Mouse (Mus musculus): ENCODE measurements around the gene Numb.

DNA sequence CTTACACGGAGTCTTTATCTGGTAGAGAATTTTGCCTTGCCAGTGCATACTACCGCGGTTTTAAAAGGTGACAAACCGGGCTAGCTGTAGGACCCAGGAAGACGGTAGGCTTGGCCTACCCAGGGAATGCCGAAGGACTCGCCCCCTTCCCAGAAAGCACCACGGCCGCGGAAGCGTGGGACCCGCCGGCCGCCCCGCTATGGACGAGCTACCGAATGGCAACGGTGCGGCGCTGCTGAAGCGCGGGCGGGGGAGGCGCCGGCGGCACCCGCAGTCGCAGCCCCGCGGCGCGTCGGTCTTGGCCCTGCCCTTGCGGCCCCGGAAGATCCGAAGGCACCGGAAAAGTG lies 28.7 kb upstream of the Numb start, which contains the start of gene Riox1:
- TF ChIP-seq CTCF (IDR thresholded peaks at IDR 0.05; ENCODE audit: low read depth): no peak
- TF ChIP-seq EP300 (optimal IDR thresholded peaks at IDR 0.05): no peak

All from stomach, postnatal 0 days (tissue).